Mouse (Mus musculus) left cerebral cortex, adult 2 months (tissue): ENCODE results near the gene Armh2. TPM values are rescaled to one million over a fixed set of nuclear protein-coding genes. Genes with fewer than 3 reads are reported as not detected.
A peak's percentile ranks its signal among the peaks of the same experiment; 100 is the strongest.

Experiments used
- DNase-seq, 2 experiments: peaks; one replicate each; pipeline ENCODE4 v3.0.0; 2021 to 2022; ENCODE audit warnings: low spot score in 2 of 2, mixed read lengths in 1 of 2; ENCODE audit errors: extremely low spot score in 1 of 2
- H3K27ac ChIP-seq: fragments of 200-600 bp; 2 replicates; pipeline ENCODE4 v1.8.1; 2022
- H3K4me3 ChIP-seq: fragments of 200-600 bp; 2 replicates; pipeline ENCODE4 v1.8.1; 2022
- CTCF ChIP-seq: fragments of 200-600 bp; IDR thresholded peaks from 2 replicates; pipeline ENCODE4 v1.8.1; 2022; ENCODE audit warnings: antibody characterized with exemption, mild to moderate bottlenecking, moderate library complexity
- intact Hi-C: fragments of 180-260 bp; cut with DNase I; formaldehyde crosslinking; loops from one replicate; pipeline ENCODE4 v1.15.1; 2025
- long read RNA-seq, 2 experiments: library from polyadenylated mRNA; stranded (forward); transcript quantifications; one replicate each; pipeline ENCODE4 v2.0.0; 2021; ENCODE audit warnings: borderline mapping rate in 2 of 2
- total RNA-seq, 2 experiments: library from RNA; stranded (reverse); gene quantifications; 2 replicates each; pipeline ENCODE4 v1.2.3; 2021

The Armh2 gene
- total RNA-seq: not detected
- long read RNA-seq, experiment 1: 0 reads
- long read RNA-seq, experiment 2: 0 reads

DNA sequence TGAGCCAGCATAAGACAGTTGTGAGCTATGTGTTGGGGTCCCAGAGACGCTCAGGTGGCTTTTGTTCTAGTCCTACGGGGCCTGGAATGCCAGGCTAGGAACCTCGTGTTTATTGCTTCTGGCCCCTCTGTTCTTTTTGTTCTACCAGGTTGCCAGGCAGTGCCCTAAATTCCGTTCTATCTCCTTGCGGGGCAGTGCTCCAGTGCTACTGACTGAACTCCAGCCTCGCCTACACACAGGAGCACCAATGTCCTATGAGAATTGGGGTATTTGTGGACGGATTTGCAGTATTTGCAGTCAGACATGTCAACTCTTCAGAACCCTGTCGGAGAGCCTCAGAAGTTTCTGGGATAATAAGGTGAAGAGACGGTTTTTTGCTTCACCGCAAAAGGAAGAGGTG, at the start of gene Armh2:
Gene Armh2, plus strand, starts transcription at position 205 of the 400 bp plus-strand sequence.
- Histone ChIP-seq H3K27ac (no peak within 1 kb of the TSS), H3K4me3 (no peak within 1 kb of the TSS)
- DNase-seq: no peak
- no peak for TF ChIP-seq CTCF
- intact Hi-C loops: no loop called here

- intact Hi-C loops: no loop called here
- no peak overlapping the region for H3K27ac ChIP-seq
- H3K4me3 ChIP-seq: no peak overlapping the region
- TF ChIP-seq CTCF: no peak
- DNase-seq: no peak
These were observed 47.7 kb upstream of the Armh2 start for GRCm38 (mm10) chr13:24693312-24693711.

DNA sequence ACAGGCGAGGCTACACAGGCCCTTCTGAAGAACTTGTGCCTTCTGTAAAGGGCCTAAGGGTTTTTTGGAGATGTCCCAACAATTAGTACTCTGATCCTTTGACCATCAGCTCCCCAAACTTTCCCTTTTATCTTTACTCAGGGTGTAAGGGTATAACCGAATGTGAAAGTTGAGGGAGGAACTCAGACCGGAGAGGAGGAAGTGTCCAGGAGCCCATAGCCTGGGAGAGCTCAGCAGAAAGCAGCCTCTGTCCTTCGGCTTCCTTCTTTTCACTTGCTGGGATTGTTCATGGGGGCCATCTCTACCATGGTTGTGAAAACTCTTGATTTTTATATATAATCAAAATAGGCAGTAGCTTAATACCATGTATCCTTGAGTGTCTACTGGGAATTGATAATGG, 42.3 kb upstream of the Armh2 start:
- TF ChIP-seq CTCF: no peak
- intact Hi-C loops: no loop called here
- DNase-seq: no peak
- Histone ChIP-seq H3K27ac (no peak overlapping the region), H3K4me3 (no peak overlapping the region)

GRCm38 (mm10) chr13:24702128-24702527, 38.9 kb upstream of the Armh2 start:
- H3K27ac ChIP-seq: no peak overlapping the region
- DNase-seq: no peak
- intact Hi-C loops: no loop called here
- no peak overlapping the region for H3K4me3 ChIP-seq
- no peak for TF ChIP-seq CTCF

GRCm38 (mm10) chr13:24709656-24710396, 31.2 kb upstream of the Armh2 start:
- intact Hi-C loops: no loop called here
- no peak for TF ChIP-seq CTCF
- no peak overlapping the region for H3K27ac ChIP-seq
- no peak overlapping the region for H3K4me3 ChIP-seq
- DNase-seq: no peak

DNA sequence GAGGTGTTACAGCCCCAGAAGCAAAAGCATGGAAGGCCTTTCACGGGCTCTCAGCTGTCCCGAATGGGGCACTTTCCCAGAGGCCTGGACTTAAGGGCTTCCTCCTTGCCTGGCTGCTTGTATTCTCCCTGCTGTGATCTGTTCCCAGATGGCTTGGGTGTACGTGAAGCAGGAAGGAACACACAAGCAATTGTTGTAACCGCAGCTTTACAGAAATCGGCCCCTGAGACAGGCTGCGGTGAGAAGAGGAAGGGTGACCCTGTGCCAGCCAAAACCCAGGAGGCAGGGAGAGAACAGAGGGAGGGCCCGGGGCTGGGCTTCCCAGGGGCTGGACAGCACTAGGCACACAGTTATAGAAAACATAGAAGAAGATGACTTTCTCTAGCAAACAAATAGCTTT, 30.1 kb upstream of the Armh2 start:
- no peak overlapping the region for H3K4me3 ChIP-seq
- intact Hi-C loops: no loop called here
- TF ChIP-seq CTCF: no peak
- H3K27ac ChIP-seq: no peak overlapping the region
- DNase-seq: no peak

GRCm38 (mm10) chr13:24712581-24713130, 28.4 kb upstream of the Armh2 start:
- no peak for TF ChIP-seq CTCF
- no peak for DNase-seq
- intact Hi-C loops: no loop called here
- Histone ChIP-seq H3K4me3 (no peak overlapping the region), H3K27ac (no peak overlapping the region)

- peak; percentile 90 for TF ChIP-seq CTCF
- H3K4me3 ChIP-seq: no peak overlapping the region
- no peak overlapping the region for H3K27ac ChIP-seq
- peak; percentile 89 to 94 for DNase-seq
- intact Hi-C loops: no loop called here
These were observed 27.5 kb upstream of the Armh2 start for GRCm38 (mm10) chr13:24713434-24714000.

DNA sequence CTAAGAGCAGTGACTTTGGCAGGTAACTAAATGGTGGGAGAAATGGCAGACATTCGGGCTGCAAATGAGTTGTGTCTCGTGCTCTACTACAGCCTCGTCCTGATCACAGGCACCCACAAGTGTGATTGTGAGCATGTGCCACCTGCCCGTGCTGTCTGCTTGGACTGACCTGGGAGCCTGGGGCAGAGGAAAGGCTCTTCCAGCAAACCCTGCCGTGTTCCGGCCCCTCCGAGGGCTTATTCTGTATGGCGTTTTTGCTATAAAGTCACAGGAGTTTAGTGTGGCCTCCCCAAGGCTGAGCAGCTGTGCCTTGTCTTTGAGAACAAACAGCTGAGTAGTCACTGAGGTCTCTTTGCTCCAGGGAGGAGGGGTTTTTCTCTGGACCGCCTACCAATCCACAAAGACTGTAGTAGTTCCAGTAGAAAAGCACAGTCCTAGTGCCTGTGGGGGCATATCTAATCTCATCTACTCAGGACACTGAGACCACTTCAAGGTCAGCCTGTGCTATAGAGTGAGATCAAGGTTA, 26.6 kb upstream of the Armh2 start:
- Histone ChIP-seq H3K4me3 (no peak overlapping the region), H3K27ac (no peak overlapping the region)
- no peak for TF ChIP-seq CTCF
- DNase-seq: no peak
- intact Hi-C loops: no loop called here

GRCm38 (mm10) chr13:24715601-24716000, 25.4 kb upstream of the Armh2 start:
- H3K27ac ChIP-seq: no peak overlapping the region
- TF ChIP-seq CTCF: no peak
- no peak overlapping the region for H3K4me3 ChIP-seq
- intact Hi-C loops: no loop called here
- DNase-seq: no peak

DNA sequence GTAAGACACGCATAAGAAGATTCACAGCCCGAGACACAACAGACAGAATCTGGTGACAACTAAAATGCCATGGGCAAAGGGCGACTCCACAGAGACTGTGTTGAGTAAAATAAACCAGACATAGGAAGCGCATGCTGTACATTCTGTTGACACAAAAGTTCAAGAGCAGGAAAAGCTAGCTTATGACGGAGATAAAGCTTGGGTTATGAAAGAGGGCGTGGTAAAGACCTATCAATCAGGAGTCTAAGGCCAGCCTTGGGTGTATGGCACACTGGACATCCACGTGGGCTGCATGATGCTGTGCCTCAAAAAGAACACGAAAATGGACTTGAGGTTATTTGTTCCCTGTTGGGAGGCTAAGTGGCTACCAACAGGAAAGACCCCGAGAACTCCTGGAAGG, 24.6 kb upstream of the Armh2 start:
- intact Hi-C loops: no loop called here
- no peak overlapping the region for H3K27ac ChIP-seq
- H3K4me3 ChIP-seq: no peak overlapping the region
- no peak for TF ChIP-seq CTCF
- no peak for DNase-seq

DNA sequence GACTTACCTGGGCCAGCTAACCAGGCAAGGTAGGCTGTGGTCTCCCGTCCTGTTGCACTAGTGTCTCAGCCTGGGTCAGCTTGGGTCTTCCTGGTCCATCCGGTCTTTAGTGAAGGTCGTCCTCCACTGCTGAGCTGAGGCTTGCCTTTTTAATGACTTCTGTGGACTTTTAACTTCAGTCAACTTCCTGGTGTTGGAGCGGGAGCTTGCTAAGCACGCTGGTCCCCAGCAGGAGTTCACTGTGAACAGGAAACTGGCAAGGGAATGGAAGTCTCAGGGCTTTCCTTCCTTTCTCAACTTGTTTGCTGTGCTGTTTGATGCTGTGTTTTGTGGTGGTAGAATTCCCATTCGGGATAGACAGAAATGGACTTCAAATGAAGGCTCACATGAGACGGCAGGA, 23.4 kb upstream of the Armh2 start:
- intact Hi-C loops: no loop called here
- no peak overlapping the region for H3K27ac ChIP-seq
- DNase-seq: no peak
- H3K4me3 ChIP-seq: no peak overlapping the region
- TF ChIP-seq CTCF: no peak
